In genomic region chr19:41994023-41994422, GRCm38 (mm10) we compare ENCODE assay signal across 22 mouse cellular contexts. TPM values are rescaled to one million over a fixed set of nuclear protein-coding genes. Genes with fewer than 3 reads are reported as not detected.
DNase-seq lines count a peak whose midpoint lies in the region; ATAC-seq and TF ChIP-seq lines count a peak whose summit lies in the region.
"Had no signal": no experiment of that assay in that cellular context is flagged by ENCODE, and none has a peak within 500 bp of the region (broad histone marks: within the 10 kb centered on the region; RNA-seq: fewer than 3 reads in every experiment).

No protein-coding gene starts in this region.

- peaks cover 18% of the 10 kb centered on the region for H3K4me1 ChIP-seq in heart, adult 2 months (ENCODE audit: control insufficient read depth, insufficient read depth, low read length)
- peaks cover 52% of the 10 kb centered on the region for H3K4me1 ChIP-seq in heart, embryonic 12.5 days (replicated peaks)
- peaks cover 56% of the 10 kb centered on the region for H3K4me1 ChIP-seq in limb, embryonic 13.5 days
- peaks cover 40% of the 10 kb centered on the region for H3K4me1 ChIP-seq in limb, embryonic 10.5 days
- peaks cover 10% of the 10 kb centered on the region for H3K4me1 ChIP-seq in bone marrow, adult 2 months (ENCODE audit: control insufficient read depth, insufficient read depth, low read length)
- H3K4me1 ChIP-seq in stomach, embryonic 15.5 days = peaks cover 19% of the 10 kb centered on the region

- H3K9ac ChIP-seq in heart, adult 2 months (ENCODE audit: low read depth, low read length) = no peak overlapping the region
- H3K9ac ChIP-seq in heart, embryonic 12.5 days = no peak overlapping the region
- no peak overlapping the region for H3K9ac ChIP-seq in limb, embryonic 13.5 days
- no peak overlapping the region for H3K9ac ChIP-seq in stomach, embryonic 15.5 days
- H3K9ac ChIP-seq: hindbrain, embryonic 15.5 days; intestine, embryonic 15.5 days; midbrain, embryonic 13.5 days had no signal

- H3K9me3 ChIP-seq in heart, embryonic 12.5 days (replicated peaks) = no peaks in the 10 kb centered on the region
- no peaks in the 10 kb centered on the region for H3K9me3 ChIP-seq in limb, embryonic 13.5 days
- no peaks in the 10 kb centered on the region for H3K9me3 ChIP-seq in limb, embryonic 10.5 days (replicated peaks)
- H3K9me3 ChIP-seq in stomach, embryonic 15.5 days = no peaks in the 10 kb centered on the region
- H3K9me3 ChIP-seq: heart, embryonic 10.5 days; hindbrain, embryonic 15.5 days; intestine, embryonic 15.5 days; midbrain, embryonic 13.5 days had no signal

- no peak overlapping the region for H3K4me3 ChIP-seq in heart, adult 2 months
- no peak overlapping the region for H3K4me3 ChIP-seq in heart, embryonic 12.5 days
- H3K4me3 ChIP-seq in limb, embryonic 13.5 days = no peak overlapping the region
- H3K4me3 ChIP-seq in limb, embryonic 10.5 days = no peak overlapping the region
- no peak overlapping the region for H3K4me3 ChIP-seq in bone marrow, adult 2 months (replicated peaks; ENCODE audit: control insufficient read depth, low read depth, low read length)
- H3K4me3 ChIP-seq in stomach, embryonic 15.5 days (replicated peaks) = no peak overlapping the region
- H3K4me3 ChIP-seq: heart, embryonic 10.5 days; hindbrain, embryonic 15.5 days; intestine, embryonic 15.5 days; left cerebral cortex, adult 2 months; midbrain, embryonic 13.5 days had no signal

- H3K36me3 ChIP-seq in heart, adult 2 months (ENCODE audit: control insufficient read depth, insufficient read depth, low read length) = no peaks in the 10 kb centered on the region
- H3K36me3 ChIP-seq in heart, embryonic 12.5 days = no peaks in the 10 kb centered on the region
- no peaks in the 10 kb centered on the region for H3K36me3 ChIP-seq in limb, embryonic 13.5 days
- H3K36me3 ChIP-seq in limb, embryonic 10.5 days = no peaks in the 10 kb centered on the region
- H3K36me3 ChIP-seq in stomach, embryonic 15.5 days = no peaks in the 10 kb centered on the region
- H3K36me3 ChIP-seq: heart, embryonic 10.5 days; hindbrain, embryonic 15.5 days; intestine, embryonic 15.5 days; midbrain, embryonic 13.5 days had no signal

- TF ChIP-seq CTCF in heart, adult 2 months (IDR thresholded peaks at IDR 0.05) = no peak
- TF ChIP-seq CTCF in bone marrow, adult 2 months (IDR thresholded peaks at IDR 0.05; ENCODE audit: control insufficient read depth, insufficient read depth, low read length) = no peak

- no peak for TF ChIP-seq POLR2A in heart, adult 2 months (IDR thresholded peaks at IDR 0.05; ENCODE audit: insufficient read depth, low read depth, low read length)
- TF ChIP-seq POLR2A in bone marrow, adult 2 months (IDR thresholded peaks at IDR 0.05; ENCODE audit: borderline replicate concordance, control insufficient read depth, low read depth, low read length) = no peak

- no peaks in the 10 kb centered on the region; the same call in 1 of the 2 replicates for H3K79me2 ChIP-seq in heart, adult 2 months (replicated peaks; ENCODE audit: control insufficient read depth, insufficient read depth, low read length)

- WGBS in heart, adult 2 months = 94% methylated on average over 7 of the region's 7 CpGs
- WGBS in heart, embryonic 12.5 days = 86% methylated on average over 7 of the region's 7 CpGs
- WGBS in limb, embryonic 13.5 days = 85% methylated on average over 7 of the region's 7 CpGs
- 94% methylated on average over 7 of the region's 7 CpGs for WGBS in limb, embryonic 10.5 days
- WGBS in bone marrow, adult 2 months = 78% methylated on average over 7 of the region's 7 CpGs
- 84% methylated on average over 7 of the region's 7 CpGs for WGBS in stomach, embryonic 15.5 days

- no peak for ATAC-seq in heart, embryonic 12.5 days (ENCODE audit: insufficient number of reproducible peaks, low FRiP score)
- no peak for ATAC-seq in limb, embryonic 13.5 days (ENCODE audit: low FRiP score, low read depth)
- ATAC-seq in stomach, embryonic 15.5 days (ENCODE audit: insufficient read depth, low FRiP score, low read depth) = no peak
- ATAC-seq: forebrain, embryonic 16.5 days; midbrain, embryonic 13.5 days had no signal

- peak overlapping the region; percentile 45; the same call in 1 of the 2 replicates for H3K27ac ChIP-seq in heart, adult 2 months
- no peak overlapping the region for H3K27ac ChIP-seq in heart, embryonic 12.5 days (ENCODE audit: poor library complexity, severe bottlenecking)
- peak overlapping the region; percentile 16; the same call in 1 of the 2 replicates for H3K27ac ChIP-seq in limb, embryonic 13.5 days
- H3K27ac ChIP-seq in limb, embryonic 10.5 days = no peak overlapping the region
- peak overlapping the region; percentile 64; the same call in 1 of the 2 replicates for H3K27ac ChIP-seq in bone marrow, adult 2 months (ENCODE audit: control insufficient read depth, insufficient read depth, low read depth, low read length, poor library complexity)
- 0 out of 2 replicates have a peak overlapping the region, but pooled peaks have one; percentile 18 for H3K27ac ChIP-seq in stomach, embryonic 15.5 days
- H3K27ac ChIP-seq: heart, embryonic 10.5 days; hindbrain, embryonic 15.5 days; intestine, embryonic 15.5 days; left cerebral cortex, adult 2 months; midbrain, embryonic 13.5 days had no signal

- intact Hi-C loops in heart, adult 2 months (cut with DNase I) = no loop called here

- H3K4me2 ChIP-seq in heart, embryonic 12.5 days = no peak overlapping the region
- H3K4me2 ChIP-seq in limb, embryonic 13.5 days (replicated peaks) = no peak overlapping the region
- H3K4me2 ChIP-seq in stomach, embryonic 15.5 days = no peak overlapping the region
- H3K4me2 ChIP-seq: hindbrain, embryonic 15.5 days; intestine, embryonic 15.5 days; liver, embryonic 11.5 days; midbrain, embryonic 13.5 days had no signal

- no peaks in the 10 kb centered on the region for H3K27me3 ChIP-seq in heart, adult 2 months (ENCODE audit: control insufficient read depth, insufficient read depth, low read length)
- H3K27me3 ChIP-seq in heart, embryonic 12.5 days (replicated peaks) = no peaks in the 10 kb centered on the region
- H3K27me3 ChIP-seq in limb, embryonic 13.5 days = no peaks in the 10 kb centered on the region
- H3K27me3 ChIP-seq in limb, embryonic 10.5 days (ENCODE audit: low read depth, poor library complexity, severe bottlenecking) = no peaks in the 10 kb centered on the region
- H3K27me3 ChIP-seq in stomach, embryonic 15.5 days (replicated peaks) = no peaks in the 10 kb centered on the region
- H3K27me3 ChIP-seq: hindbrain, embryonic 15.5 days; intestine, embryonic 15.5 days; midbrain, embryonic 13.5 days had no signal

- DNase-seq in heart, adult 2 months = no peak
- no peak for DNase-seq in limb, embryonic 10.5 days (ENCODE audit: low spot score)
- no peak for DNase-seq in adipocyte (ENCODE audit: low spot score)
- DNase-seq: thymus, adult 18-20 months had no signal

- no peak for TF ChIP-seq EP300 in heart, adult 2 months (IDR thresholded peaks at IDR 0.05; ENCODE audit: insufficient read depth, low read depth, low read length)

RNA-seq across cellular contexts. Expression of gene Ubtd1, which starts 12.5 kb away (rescaled TPM):
- total RNA-seq in heart, adult 2 months (2021) = 10 to 100 TPM; 21.4 to 22.7 TPM
- polyA plus RNA-seq in heart, adult 2 months (2012; rRNA removed) = 27.3 and 37.3 TPM in 2 replicates
- 13.8 and 16.1 TPM in 2 replicates for polyA plus RNA-seq in heart, embryonic 12.5 days (2016; fragmentation: Nextera tagmentation; extraction: Ambion mirVana)
- 23.4 and 23.8 TPM in 2 replicates for polyA plus RNA-seq in limb, embryonic 13.5 days (2015; fragmentation: Nextera tagmentation; extraction: Ambion mirVana)
- 14.2 and 15.1 TPM in 2 replicates for polyA plus RNA-seq in limb, embryonic 10.5 days (2016; fragmentation: Nextera tagmentation; extraction: Ambion mirVana)
- 6.0 and 10.2 TPM in 2 replicates for polyA plus RNA-seq in bone marrow, adult 2 months (2011; ENCODE audit: insufficient read depth, insufficient read length, low replicate concordance, missing spikeins)
- polyA plus RNA-seq in stomach, embryonic 15.5 days (2015; fragmentation: Nextera tagmentation; extraction: Ambion mirVana) = 14.1 and 16.6 TPM in 2 replicates

RNA-seq across cellular contexts. Expression of gene Mms19, which starts 13.1 kb away (rescaled TPM):
- 10 to 100 TPM; 14.2 to 17.9 TPM for total RNA-seq in heart, adult 2 months (2021)
- 35.4 and 48.4 TPM in 2 replicates for polyA plus RNA-seq in heart, adult 2 months (2012; rRNA removed)
- polyA plus RNA-seq in heart, embryonic 12.5 days (2016; fragmentation: Nextera tagmentation; extraction: Ambion mirVana) = 21.6 and 26.3 TPM in 2 replicates
- 40.1 and 43.9 TPM in 2 replicates for polyA plus RNA-seq in limb, embryonic 13.5 days (2015; fragmentation: Nextera tagmentation; extraction: Ambion mirVana)
- 39.9 and 52.5 TPM in 2 replicates for polyA plus RNA-seq in limb, embryonic 10.5 days (2016; fragmentation: Nextera tagmentation; extraction: Ambion mirVana)
- polyA plus RNA-seq in bone marrow, adult 2 months (2011; ENCODE audit: insufficient read depth, insufficient read length, low replicate concordance, missing spikeins) = 28.0 and 45.8 TPM in 2 replicates
- 28.2 and 32.1 TPM in 2 replicates for polyA plus RNA-seq in stomach, embryonic 15.5 days (2015; fragmentation: Nextera tagmentation; extraction: Ambion mirVana)

RNA-seq across cellular contexts. Expression of gene Ankrd2, which starts 41.8 kb away (rescaled TPM):
- under 1 TPM; 0.20 to 0.42 TPM for total RNA-seq in heart, adult 2 months (2021)
- polyA plus RNA-seq in heart, adult 2 months (2012; rRNA removed) = not detected in 2 replicates
- not detected in 2 replicates for polyA plus RNA-seq in heart, embryonic 12.5 days (2016; fragmentation: Nextera tagmentation; extraction: Ambion mirVana)
- 0.22 and 0.57 TPM in 2 replicates for polyA plus RNA-seq in limb, embryonic 13.5 days (2015; fragmentation: Nextera tagmentation; extraction: Ambion mirVana)
- not detected in 2 replicates for polyA plus RNA-seq in limb, embryonic 10.5 days (2016; fragmentation: Nextera tagmentation; extraction: Ambion mirVana)
- not detected in 2 replicates for polyA plus RNA-seq in bone marrow, adult 2 months (2011; ENCODE audit: insufficient read depth, insufficient read length, low replicate concordance, missing spikeins)
- 0.32 and 0.40 TPM in 2 replicates for polyA plus RNA-seq in stomach, embryonic 15.5 days (2015; fragmentation: Nextera tagmentation; extraction: Ambion mirVana)
- total RNA-seq: common myeloid progenitor, adult 5-6 weeks; left cerebral cortex, postnatal 4 days; megakaryocyte progenitor cell, adult 5-6 weeks; MEL had no signal
- polyA plus RNA-seq: embryonic facial prominence, embryonic 11.5 days; heart, embryonic 10.5 days; liver, embryonic 11.5 days; small intestine, adult 2 months had no signal

RNA-seq across cellular contexts. Expression of gene Hoga1, which starts 51.4 kb away (rescaled TPM):
- 1 to 10 TPM; 1.6 to 2.3 TPM for total RNA-seq in heart, adult 2 months (2021)
- polyA plus RNA-seq in heart, adult 2 months (2012; rRNA removed) = 0.85 and 1.4 TPM in 2 replicates
- 0.69 and 1.0 TPM in 2 replicates for polyA plus RNA-seq in heart, embryonic 12.5 days (2016; fragmentation: Nextera tagmentation; extraction: Ambion mirVana)
- polyA plus RNA-seq in limb, embryonic 13.5 days (2015; fragmentation: Nextera tagmentation; extraction: Ambion mirVana) = 1.6 and 1.7 TPM in 2 replicates
- polyA plus RNA-seq in limb, embryonic 10.5 days (2016; fragmentation: Nextera tagmentation; extraction: Ambion mirVana) = 1.1 and 1.3 TPM in 2 replicates
- polyA plus RNA-seq in bone marrow, adult 2 months (2011; ENCODE audit: insufficient read depth, insufficient read length, low replicate concordance, missing spikeins) = 1.8 TPM in 1 of 2 replicates, not detected in the other
- 2.3 and 4.0 TPM in 2 replicates for polyA plus RNA-seq in stomach, embryonic 15.5 days (2015; fragmentation: Nextera tagmentation; extraction: Ambion mirVana)
- total RNA-seq: common myeloid progenitor, adult 5-6 weeks had no signal

RNA-seq across cellular contexts. Expression of gene 4933411K16Rik, which starts 58.0 kb away (rescaled TPM):
- under 1 TPM in 1 of 2 experiments, not detected in 1; 0.23 TPM for total RNA-seq in heart, adult 2 months (2021)
- polyA plus RNA-seq in heart, adult 2 months (2012; rRNA removed) = 0.41 and 0.73 TPM in 2 replicates
- polyA plus RNA-seq in heart, embryonic 12.5 days (2016; fragmentation: Nextera tagmentation; extraction: Ambion mirVana) = not detected in 2 replicates
- polyA plus RNA-seq in limb, embryonic 13.5 days (2015; fragmentation: Nextera tagmentation; extraction: Ambion mirVana) = 0.17 TPM in 1 of 2 replicates, not detected in the other
- 0.24 TPM in 1 of 2 replicates, not detected in the other for polyA plus RNA-seq in limb, embryonic 10.5 days (2016; fragmentation: Nextera tagmentation; extraction: Ambion mirVana)
- not detected in 2 replicates for polyA plus RNA-seq in bone marrow, adult 2 months (2011; ENCODE audit: insufficient read depth, insufficient read length, low replicate concordance, missing spikeins)
- not detected in 2 replicates for polyA plus RNA-seq in stomach, embryonic 15.5 days (2015; fragmentation: Nextera tagmentation; extraction: Ambion mirVana)
- total RNA-seq: common myeloid progenitor, adult 5-6 weeks; heart, postnatal 36 days; megakaryocyte progenitor cell, adult 5-6 weeks; MEL had no signal
- polyA plus RNA-seq: embryonic facial prominence, embryonic 11.5 days; forebrain, embryonic 16.5 days; intestine, embryonic 15.5 days; midbrain, embryonic 13.5 days; small intestine, adult 2 months had no signal

Comparison
In these comparisons a context has a peak if more than half of its experiments do, and no peak if none do; other contexts are left out.
1. H3K27ac ChIP-seq: peak in heart, adult 2 months (single experiment), limb, embryonic 13.5 days (single experiment), bone marrow, adult 2 months (single experiment) and stomach, embryonic 15.5 days (single experiment); none in heart, embryonic 12.5 days (single experiment) and limb, embryonic 10.5 days (single experiment).